Mouse (Mus musculus): Measurements from ENCODE around the gene Lrg1.

Gene Lrg1

DNA sequence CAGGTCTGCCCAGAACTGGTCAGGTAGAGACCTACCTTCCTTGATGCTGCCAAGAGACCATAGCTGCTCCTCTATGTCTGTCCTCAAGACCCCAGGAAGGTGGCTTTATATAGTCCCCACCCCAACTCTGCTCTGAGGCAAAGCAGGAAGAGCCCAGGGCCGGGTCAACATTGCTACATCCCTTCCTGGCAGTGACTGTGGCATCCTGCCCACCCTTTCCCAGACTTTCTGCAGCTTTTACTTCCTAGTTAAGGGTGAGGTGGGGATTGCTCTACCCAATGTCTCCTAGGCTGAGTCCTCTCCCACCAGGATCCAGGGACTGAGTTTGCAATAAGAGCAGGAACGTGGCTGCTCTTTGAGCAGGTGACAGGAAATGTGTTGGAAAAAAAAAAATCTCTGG lies at the start of gene Lrg1:
Gene Lrg1, minus strand, starts transcription at position 176 of the 400 bp plus-strand sequence.
- in situ Hi-C loops (cut with MboI; ENCODE audit: low sequenced_read_pairs) = no loop called here

DNA sequence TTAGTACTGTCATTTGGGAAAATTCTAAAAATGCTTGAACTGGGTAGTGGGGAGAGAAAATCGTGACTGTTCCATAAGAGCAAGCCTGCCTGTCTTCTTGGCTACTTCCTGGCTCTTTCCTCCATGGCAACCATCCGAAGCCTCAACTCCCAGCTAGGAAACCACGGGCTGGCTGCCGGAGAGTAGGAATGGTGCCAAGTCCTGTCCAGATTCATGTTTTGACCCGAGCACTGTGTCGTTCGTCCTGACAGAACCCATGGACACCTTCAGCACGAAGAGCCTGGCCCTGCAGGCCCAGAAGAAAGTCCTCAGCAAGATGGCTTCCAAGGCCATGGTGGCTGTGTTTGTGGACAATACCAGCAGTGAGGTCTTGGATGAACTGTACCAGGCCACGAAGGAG lies 49.7 kb upstream of the Lrg1 start:
- in situ Hi-C loops (cut with MboI; ENCODE audit: low sequenced_read_pairs) = no loop called here

DNA sequence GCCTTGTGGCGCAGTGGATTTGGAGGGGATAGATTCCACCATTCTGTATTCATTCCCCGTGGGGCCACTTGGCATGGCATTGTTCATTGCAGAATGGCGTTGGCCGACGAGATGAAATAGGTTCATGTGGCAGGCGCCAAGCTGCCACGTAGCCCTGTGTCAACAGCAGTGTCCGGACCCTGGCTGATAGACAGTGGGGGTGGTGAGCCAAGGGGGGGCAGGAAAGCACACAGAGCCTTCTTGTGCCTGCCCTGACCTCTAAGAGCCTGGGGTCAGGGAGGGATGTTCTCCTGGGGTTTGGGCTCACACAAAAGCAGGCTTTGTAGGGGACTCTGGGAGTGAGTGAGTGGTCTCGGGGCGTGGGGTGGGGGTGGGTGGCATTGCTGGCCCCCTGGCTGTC lies 48.8 kb upstream of the Lrg1 start:
- in situ Hi-C loops (cut with MboI; ENCODE audit: low sequenced_read_pairs) = no loop called here

DNA sequence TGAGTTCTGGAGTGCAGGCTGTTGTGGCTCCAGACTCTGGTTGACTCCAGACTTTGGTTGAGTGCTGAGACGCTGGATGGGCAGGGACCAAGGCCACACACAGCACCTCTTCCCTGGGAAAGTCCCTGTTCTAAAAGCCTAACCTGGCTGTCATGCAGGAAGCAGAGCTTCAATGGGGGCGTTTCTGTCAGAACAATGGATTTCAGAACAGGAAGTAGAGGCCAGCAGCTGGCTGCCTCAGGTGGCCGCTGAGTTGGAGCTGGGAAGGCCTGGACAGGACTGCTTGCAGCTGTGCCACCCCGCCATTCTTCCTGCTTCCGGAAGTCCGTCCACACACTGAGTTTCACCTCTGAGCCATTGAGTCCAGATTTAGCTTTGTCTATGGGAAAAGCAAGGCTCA lies 48.0 kb upstream of the Lrg1 start:
- in situ Hi-C loops (cut with MboI; ENCODE audit: low sequenced_read_pairs) = no loop called here

DNA sequence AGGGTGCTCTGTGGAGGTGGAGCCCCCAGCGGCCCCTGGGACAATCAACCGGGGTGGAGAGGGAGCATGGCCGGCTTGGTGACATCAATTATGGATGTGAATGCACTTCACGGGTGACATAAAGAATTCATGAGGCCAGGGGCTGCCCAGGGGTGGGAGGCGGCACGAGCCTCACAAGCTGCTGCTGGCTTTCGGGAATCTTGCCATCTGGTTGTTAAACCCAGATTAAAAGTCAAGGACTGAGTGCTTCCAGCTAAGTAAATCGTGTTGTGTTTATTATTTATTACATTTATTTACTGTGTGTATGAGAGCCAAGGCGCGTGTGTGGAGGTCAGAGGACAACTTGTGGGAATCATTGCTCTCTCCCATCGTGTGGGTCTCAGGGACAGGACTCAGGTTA lies 43.9 kb upstream of the Lrg1 start:
- in situ Hi-C loops (cut with MboI; ENCODE audit: low sequenced_read_pairs) = no loop called here

DNA sequence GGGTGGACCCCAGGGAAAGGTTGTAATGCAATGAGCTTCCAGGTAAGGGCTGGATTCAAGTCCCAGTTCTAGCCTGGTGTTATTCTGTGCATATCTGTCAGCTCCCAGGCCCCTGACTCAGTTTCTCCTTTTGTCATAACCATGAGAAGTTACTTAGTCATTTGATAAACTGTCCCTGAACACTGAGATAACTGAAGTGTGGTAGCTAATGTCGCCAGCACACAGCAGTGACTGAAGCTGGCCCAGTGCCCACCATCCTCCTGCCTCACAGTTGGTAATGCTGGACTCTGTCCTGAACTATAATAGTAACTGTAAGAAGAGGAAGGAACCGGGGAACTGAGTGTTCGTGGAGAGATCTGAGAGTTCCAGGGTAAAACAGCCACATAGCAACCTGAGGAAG lies 42.7 kb upstream of the Lrg1 start:
- in situ Hi-C loops (cut with MboI; ENCODE audit: low sequenced_read_pairs) = no loop called here

DNA sequence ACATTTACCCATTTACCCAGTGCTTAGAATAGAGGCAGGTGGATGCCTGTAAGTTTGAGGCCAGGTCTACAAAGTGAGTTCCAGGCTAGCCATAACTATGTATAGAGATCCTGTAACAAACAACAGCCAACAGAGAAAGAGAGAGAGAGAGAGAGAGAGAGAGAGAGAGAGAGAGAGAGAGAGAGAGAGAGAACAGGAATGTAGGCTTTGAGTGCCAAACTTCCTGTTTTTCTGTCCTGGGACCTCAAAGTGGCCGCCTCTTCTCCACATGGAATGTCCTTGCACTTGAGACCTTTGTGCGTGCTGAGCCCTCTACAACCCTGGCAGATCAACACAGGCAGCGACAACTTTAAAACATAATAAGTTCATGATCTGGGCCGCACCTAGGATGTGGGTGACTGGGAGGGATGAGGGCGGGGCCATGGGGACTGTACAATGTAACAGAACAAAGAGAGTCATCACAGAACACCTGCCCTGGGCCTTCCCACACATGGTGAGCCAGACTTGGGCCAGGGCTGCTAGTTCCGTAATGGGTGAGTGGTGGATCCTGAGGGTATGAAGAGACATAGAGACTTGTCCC lies 41.8 kb upstream of the Lrg1 start:
- in situ Hi-C loops (cut with MboI; ENCODE audit: low sequenced_read_pairs) = no loop called here

DNA sequence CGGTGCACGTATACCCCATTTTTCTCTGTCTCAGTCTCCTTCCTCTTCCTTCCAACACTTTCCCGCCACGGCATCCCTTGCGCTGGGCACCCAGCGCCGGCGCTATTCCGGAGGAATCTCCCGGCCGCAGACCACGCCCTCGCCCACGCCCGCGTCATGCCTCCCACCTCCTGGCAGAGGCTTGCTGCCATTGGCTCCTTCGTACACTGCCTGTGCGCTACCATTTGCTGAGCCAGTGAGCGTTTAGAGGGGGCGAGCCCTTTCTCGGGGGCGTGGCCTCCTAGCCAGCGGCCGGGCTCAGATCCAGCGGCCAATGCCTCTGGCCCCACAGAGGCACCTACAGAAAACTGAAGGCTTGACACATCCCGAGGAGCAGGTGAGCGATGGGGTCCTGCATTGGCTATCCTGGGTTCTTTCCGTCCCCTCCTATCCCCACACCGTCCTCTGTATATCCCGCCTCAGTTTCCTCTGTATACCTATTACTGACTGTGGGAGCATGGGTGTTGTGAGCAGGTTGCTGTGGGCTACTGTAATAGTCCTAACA lies 40.5 kb upstream of the Lrg1 start, which contains the start of gene Tnfaip8l1:
Gene Tnfaip8l1, plus strand, starts transcription at position 247 of the 544 bp plus-strand sequence.
- in situ Hi-C loops (cut with MboI; ENCODE audit: low sequenced_read_pairs) = no loop called here

DNA sequence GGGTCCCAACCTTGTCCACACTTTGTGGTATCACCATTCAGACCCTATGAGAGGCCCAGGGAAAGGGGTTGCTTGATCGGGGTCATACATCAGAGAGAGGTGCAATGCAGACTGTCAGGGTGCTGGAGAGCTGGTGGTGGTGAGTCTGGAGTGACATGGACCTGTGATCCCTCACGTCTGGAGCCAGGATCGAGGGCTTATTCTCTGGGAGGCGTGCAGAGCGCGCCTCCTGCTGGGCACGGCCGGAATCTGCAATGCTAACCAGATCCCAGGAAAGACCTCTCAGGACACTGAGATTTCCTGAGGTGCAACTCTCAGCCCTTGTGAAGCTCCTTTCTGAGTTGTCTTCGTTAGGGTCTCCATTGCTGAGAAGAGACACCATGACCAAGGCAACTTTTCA lies 37.9 kb upstream of the Lrg1 start:
- in situ Hi-C loops (cut with MboI; ENCODE audit: low sequenced_read_pairs) = no loop called here

DNA sequence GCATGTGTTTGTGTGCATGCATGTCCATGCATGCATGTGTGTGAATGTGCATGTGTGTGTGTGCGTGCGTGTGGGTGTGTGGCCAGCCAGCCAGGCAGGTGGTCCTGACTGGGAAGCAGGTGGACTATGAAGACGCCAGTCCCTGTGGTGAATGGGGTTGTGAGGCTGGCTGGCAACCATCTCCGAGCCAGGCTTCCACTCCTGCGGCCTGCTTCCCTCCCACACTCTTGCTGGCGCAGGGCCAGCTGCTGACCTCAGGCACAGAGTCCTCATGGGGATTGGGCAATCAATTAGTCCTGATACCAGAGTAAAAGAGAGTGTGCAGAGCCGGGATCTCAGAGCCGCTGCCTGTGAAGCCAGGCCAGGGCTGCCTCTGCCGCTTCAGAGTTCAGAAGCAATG lies 31.8 kb upstream of the Lrg1 start:
- in situ Hi-C loops (cut with MboI; ENCODE audit: low sequenced_read_pairs) = no loop called here

DNA sequence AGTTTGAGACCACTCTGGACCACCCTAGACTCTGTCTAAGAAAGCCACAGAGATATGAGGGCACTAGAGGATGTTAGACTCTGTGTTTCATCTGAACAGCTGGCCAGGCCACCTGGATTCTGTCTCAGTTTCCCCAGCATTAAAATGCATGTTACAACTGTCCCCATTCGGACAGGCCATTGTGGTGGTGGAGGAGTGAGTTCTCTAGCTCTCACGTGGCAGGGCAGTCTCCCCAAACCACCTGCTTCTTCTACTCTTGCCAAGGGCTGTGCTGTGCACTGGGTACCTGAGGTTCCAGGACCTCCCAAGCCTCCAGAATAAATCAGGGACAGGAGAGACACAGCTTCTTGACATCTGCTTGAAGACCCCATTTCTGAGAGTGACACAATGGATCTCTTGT lies 28.1 kb upstream of the Lrg1 start:
- in situ Hi-C loops (cut with MboI; ENCODE audit: low sequenced_read_pairs) = no loop called here

DNA sequence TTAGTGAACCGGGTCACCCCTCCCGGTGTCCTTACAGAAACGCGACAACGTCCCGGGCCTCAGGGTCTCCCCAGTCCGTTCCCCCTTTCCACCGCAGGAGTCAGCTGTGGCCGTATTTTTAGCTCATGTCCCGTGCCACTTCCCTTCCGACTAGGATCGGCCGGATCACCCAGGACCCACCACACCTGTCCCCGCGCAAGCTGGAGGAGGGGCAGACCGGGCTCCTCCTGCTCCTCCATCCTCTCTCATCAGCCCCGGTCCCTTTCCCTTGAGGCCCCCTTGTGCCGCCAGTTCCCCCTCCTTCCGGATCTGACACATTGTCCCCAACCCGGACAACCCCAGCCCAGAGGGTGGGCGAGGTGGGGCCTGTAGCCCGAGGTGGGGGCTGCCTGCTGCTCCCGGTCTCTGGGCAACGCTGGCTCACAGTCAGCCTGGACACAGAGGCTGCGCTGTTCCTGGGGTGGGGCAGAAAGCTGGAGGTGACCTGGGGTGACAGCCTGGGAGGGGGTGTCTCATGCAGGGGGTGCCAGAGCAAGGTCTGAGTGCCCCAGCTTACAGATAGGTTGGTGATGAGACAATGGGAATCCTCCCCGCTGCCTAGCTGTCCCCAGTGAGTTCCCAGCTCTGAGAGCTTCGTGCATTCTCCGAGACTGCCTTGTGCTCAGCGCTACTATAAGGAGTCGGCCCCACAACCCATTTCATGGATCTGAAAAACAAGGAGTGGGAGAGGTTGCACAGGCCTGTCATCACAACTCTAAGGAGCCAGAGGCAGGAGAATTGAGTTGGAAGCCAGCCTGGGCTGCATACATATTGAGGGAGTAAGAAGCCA lies 27.2 kb upstream of the Lrg1 start:
- in situ Hi-C loops (cut with MboI; ENCODE audit: low sequenced_read_pairs) = no loop called here

DNA sequence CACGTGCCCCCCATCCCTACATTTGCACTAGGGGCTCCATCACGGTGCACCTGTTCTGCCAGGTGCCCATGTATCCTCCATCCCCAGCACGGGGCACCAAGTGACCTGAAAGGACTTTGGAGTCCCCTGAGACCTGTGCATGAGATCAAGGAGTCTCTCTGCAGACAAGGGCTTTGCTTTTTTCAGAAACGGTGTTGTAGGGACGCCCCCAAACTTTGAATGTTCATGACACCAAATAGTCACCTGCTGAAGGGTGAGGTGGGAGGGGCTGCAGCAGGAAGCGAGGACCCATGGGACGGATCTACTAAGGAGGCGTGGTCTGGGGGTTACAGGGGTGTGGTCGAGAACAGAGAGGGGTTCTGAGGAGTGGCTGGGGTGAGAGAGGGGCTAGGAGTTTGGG lies 26.5 kb upstream of the Lrg1 start:
- in situ Hi-C loops (cut with MboI; ENCODE audit: low sequenced_read_pairs) = no loop called here

DNA sequence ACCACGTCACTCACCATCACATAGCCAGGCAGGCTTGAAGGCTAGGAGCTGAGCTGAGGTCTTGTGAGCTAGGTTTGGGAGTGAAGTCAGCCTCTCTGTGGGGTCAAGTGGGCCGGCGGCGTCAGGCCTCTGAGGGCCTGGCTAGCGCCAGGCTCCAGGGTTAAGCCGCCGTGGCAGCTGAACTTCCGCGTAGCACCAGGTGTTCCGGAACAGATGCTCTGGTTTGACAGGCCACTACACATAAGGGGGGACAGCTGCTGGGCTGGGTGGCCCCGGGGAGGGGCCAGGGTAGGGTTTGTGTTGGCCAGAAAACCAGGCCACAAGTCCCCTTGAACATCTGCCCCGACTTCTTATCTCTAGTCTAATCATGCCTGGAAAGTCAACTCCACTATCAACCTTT lies 25.6 kb upstream of the Lrg1 start:
- in situ Hi-C loops (cut with MboI; ENCODE audit: low sequenced_read_pairs) = no loop called here

DNA sequence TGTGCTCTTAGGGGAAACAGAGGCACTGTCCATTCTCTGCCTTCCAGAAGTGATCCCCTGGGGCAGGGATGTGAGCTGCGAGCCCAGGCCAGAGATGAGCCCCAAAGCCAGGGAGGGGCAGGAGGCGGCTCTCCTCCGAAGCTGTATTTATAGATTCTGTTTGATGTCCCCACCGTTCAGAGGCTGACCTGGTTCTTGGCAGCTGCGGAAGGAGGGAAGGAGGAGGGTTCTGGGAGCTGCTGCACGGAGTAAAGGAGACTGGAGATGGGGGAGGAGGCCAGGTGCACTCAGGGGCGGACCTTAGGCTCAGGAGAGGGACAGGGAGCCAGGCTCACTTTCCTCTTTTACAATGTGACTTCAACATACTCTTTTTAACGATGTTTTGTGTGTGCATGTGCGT lies 24.3 kb upstream of the Lrg1 start:
- in situ Hi-C loops (cut with MboI; ENCODE audit: low sequenced_read_pairs) = no loop called here

DNA sequence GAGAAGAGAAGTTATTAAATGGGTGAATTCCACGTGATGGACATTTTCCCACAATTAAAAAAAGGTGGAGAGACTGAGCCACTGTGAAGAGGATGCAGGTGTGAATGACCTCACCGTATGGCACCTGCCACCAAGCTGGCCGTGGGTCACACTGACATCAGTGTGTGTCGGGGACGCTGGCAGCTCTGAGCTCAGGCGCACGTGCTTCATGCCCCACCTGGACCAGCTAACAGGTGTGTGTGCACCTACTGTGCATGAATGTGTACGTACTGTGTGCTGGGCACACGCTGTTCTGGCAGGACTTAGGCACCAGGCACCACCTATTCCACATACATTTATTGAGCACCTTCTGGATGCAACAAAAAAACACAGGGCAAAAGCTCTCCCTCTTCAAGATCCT lies 22.7 kb upstream of the Lrg1 start:
- in situ Hi-C loops (cut with MboI; ENCODE audit: low sequenced_read_pairs) = no loop called here

DNA sequence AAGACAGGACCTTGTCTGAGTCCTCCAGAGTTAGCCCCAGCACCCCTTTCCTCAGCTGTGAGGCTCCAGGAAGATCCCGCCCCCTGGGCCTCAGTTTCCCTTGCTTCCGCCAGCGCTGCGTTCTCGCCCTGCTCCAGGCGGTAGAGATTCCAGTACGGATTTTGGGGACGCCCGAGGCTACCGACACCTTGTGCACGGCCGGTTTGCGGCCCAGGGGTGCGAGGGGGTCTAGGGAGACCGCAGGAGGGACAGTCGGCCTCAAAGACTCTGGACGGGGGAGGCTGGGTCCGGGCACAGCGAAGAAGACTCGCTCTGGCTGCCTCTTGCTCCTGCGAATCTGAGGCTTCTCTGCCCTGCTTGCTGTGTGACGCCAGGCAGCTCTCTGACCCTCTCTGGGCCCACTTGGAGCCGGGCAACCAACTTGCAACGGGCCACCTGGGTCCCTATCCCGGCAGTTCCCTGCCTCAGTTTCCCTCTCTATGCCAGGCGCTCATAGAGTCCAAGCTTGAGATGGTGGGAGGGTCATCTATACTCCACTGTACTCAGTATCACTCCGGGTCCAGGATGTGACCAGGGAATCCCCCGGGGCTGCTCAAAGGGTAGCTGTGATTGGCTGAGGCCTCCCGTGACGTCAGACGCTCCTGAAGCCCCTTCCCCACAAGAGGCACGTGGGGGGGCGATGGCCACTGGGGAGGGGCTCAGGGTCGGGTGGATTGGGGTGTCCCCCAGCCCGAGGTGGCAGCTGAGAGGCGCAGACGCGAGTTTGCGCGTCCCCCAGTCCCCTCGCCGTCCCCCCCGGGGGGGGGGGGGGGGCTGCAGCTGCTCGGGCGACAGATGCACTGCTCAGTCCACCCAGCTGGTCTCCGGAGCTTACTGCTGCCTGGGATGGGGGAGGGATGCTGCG lies 20.2 kb upstream of the Lrg1 start:
- in situ Hi-C loops (cut with MboI; ENCODE audit: low sequenced_read_pairs) = no loop called here

DNA sequence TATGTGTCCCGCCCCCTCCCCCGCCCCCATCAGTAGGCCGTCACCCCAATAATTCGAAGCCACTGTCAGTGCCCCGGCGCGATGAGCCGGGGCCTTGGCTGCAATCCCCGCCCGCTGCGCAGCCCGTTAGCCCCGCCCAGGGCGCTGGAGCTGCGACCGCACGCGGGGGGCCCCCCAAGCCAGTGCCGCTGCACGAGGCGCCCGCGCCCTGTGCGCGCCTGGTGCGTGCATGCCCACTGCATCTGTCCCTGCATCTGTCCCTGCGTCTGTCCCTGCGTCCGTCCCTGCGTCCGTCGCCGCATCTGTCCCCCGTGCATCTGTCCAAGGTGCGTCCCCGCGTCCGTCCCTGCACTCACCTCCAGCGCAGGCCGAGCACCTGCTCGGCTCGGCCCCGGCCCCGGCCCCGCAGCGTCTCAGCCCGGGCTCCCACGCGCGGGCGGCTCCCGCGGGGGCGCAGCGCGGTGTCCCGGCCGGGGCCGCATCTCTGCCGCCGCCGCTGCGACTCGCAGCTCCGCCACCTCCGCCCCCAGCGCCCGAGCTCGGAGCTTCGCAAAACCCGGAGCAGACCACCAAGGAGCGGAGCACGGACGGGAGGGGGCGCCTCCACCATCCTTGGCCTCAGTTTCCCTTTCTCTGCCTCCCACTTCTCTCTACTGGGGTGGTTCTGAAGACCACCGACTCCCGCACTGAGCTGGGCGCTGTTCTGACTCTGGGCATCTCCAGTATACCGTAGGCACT lies 18.2 kb upstream of the Lrg1 start, which contains the start of gene Sema6b:
Gene Sema6b, minus strand, starts transcription at position 486 of the 738 bp plus-strand sequence.
- in situ Hi-C loops (cut with MboI; ENCODE audit: low sequenced_read_pairs) = loop anchor here (10.0 kb wide), 1 partner anchor 115 kb away; the partner anchor contains the start of gene Fem1a

DNA sequence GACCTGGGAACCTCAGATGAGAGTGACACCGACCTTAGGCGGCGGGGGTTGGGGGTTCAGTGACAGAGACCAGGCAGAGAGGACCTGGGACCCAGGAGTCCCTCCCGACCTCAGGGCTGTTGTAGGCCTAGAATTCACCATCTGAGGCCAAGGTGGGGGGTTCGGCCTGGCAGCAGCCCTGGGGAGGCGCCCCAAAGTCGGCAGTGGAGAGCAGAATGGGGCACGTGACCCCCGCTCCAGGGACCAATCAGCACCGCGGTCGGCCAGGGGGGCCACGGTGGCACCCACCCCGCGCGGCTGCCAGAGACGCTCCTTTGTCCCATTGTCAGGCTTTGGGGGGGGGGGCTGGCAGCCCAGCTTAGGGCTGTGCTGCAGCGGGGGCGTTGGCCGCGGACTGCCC lies 17.6 kb upstream of the Lrg1 start:
- in situ Hi-C loops (cut with MboI; ENCODE audit: low sequenced_read_pairs) = loop anchor here (10.0 kb wide), 1 partner anchor 115 kb away; the partner anchor contains the start of gene Fem1a
